Mouse (Mus musculus): ENCODE measurements around the gene 2210408I21Rik.

2210408I21Rik gene

GRCm38 (mm10) chr13:77275172-77275747 is 139.9 kb downstream of the 2210408I21Rik start:
- DNase-seq (ENCODE audit: low spot score in 2 of 2), result no peak

DNA sequence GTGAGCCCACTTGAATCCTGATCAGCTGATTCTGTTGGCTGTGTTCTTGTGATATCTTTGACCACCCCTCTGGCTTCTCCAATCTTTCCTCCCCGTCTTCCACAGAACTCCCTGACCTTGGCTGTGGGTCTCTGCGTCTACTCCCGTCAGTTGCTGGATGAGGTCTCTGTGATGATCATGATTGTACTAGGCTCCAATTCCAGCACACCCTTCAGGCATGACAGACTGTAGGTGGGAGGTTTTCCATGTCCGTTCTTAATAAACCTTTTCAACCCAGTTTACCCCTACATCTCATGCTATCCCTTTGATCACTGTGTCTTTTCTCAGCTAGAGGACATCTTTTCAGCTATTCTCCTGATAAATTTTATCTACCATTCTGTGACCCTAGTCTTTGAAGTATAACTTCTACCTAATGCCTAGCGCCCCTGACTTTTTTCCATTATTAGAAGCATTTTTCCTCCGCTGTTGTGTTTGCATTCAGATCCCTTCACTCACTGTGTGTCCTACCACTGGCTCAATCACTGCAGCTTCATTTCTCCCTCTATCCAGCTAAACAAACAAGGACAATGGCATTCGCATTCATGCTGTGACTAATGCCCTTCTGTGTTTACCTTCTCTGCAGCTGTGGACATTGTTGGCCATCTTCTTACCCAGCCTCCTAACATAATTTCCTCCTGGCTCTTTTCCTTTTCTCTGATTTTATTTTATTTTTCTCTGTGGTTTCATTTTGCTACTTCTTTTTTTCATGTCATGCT is 143.5 kb downstream of the 2210408I21Rik start:
- no peak for DNase-seq (ENCODE audit: low spot score in 2 of 2)

DNA sequence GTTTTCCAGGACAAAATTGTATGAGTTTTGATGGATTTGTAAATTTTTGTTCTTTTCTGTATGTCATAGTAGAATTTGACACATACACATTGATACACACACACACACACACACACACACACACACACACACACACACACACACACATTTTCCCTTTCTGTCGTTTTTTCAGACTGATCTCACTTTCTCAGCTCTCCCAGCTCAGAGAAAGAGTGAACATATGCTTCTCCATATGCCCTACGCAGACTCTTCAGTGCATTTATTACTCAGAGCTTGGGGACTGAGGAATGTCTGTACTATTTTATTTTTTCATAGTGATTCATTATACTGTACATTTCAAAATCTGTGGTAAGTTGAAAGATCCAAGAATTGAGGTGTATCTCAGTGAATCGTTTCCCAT is 160.2 kb downstream of the 2210408I21Rik start:
- no peak for DNase-seq (ENCODE audit: low spot score in 2 of 2)

- no peak for DNase-seq (ENCODE audit: low spot score in 2 of 2)
Observed at GRCm38 (mm10) chr13:77324101-77324500, 188.8 kb downstream of the 2210408I21Rik start.

- no peak for DNase-seq (ENCODE audit: low spot score in 2 of 2)
Observed at GRCm38 (mm10) chr13:77326174-77326959, 191.0 kb downstream of the 2210408I21Rik start.

- DNase-seq (ENCODE audit: low spot score in 2 of 2), result no peak
Observed at GRCm38 (mm10) chr13:77342097-77342496, 206.8 kb downstream of the 2210408I21Rik start.

DNA sequence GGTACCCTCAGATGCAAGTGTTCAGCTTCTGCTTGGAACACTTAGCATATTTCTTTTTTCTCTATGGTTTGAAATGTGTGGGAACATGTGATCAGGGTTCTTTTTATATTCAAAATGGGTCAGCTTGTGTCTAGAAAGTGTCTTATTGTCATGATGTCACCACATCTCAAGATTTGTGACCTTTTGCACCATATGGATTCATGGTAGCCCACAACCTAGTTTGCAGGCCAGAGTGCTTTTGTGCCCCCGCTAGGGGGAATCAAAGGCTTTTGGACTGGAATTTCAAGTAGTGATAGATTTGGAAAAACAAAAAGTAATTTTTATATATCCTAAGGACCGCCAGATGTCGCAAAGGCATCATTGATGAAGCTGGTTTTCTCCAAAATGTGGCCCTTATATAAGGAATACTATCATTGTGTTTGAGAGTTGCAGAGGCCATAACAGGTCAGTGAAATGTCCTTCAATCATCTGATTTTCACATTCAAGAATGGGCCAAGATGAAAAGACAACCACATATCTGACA is 250.2 kb downstream of the 2210408I21Rik start:
- DNase-seq (ENCODE audit: low spot score in 2 of 2), result no peak

DNA sequence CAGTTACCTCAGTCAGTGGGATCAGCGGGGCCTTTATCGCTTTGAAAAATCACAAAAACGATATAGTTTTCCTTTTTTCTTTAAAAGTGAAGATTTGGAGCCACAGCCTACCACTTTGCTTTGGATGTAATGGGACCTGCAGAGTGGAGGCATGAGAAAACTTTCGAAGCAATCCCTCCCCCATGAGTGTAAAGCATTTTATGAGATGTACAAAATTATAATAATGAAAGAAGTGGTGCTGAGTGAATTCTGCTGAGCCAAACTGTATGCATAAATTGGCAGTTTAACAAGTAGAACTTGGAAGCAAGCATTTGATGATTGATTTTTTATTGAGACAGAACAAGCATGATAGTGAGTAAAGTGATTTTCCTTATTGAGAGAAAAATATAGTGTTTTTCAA is 250.7 kb downstream of the 2210408I21Rik start:
- no peak for DNase-seq (ENCODE audit: low spot score in 2 of 2)

DNA sequence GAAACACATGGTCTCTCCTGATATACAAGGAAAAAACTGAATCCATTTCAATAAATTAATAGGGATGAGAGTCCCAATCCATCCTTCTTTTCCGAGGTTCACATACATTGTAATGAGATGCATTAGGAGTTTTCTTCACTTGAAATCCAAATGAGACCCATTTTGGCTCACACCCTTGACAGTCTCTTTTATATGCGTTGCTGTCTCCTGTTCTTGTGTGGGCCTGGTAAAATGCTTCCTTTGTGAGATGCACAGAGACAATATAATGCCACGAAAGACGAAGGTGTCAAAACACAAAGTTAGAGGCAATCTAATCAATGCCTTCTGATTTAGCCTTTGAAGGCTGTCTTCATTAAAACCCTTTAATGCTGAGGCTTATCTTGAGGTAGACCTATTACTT is 252.8 kb downstream of the 2210408I21Rik start:
- no peak for DNase-seq (ENCODE audit: low spot score in 2 of 2)

DNA sequence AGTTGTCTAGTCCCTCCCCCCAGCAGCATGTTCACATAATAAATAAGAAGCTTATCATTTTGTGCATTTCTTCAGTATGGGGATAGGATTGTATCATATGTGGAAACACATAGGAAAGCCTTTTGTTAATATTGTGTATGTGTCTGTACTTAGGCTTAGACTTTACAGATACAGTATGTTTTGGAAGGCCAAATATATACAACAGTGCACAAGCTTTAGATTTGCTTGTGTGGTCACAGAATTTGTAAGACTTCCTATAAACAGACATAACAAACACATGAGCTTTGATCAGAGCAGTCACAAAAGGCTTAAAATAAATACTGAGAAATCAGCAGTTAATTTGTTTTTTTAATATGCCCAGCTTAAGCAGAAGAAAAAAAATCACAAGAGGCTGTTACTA is 253.9 kb downstream of the 2210408I21Rik start:
- no peak for DNase-seq (ENCODE audit: low spot score in 2 of 2)

- DNase-seq (ENCODE audit: low spot score in 2 of 2), result no peak
Observed at GRCm38 (mm10) chr13:77396374-77396773, 261.0 kb downstream of the 2210408I21Rik start.

DNA sequence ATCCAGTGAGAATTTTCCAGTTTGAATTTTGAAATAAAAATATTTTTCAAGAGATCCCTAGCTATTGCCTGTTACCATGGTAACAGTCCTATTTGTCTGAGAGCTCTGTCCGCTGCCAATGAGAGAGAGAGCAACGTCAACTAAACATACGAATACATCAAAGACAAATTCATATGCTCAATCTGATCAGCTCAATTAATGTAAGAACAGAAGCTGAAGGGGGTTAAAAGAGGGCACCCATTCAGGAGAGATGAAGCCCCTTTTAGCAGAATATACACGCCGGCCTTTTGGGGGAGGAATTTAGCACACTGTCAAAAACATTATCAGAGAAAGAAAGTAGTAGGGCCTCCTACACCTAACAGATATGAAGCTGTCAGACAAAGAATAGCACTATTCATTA is 261.6 kb downstream of the 2210408I21Rik start:
- DNase-seq (ENCODE audit: low spot score in 2 of 2), result no peak

DNA sequence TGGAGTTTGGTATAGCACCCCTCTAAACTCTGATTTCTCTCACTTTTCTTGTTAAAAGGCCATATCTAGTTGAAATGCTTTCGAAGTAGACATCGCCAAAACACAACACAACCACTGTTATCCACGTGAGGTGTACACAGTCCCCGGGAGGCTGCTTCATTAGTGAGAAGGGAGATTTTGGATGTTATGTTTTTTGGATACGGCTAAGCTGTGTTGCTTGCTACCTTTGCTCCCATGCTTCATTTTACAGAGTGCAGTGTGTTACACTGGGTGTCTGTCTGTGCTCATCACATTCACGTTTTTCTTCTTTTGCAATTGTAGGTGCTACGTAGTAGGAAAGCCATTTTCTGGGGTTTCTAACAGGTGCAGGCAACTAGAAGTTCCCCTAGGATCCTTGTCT is 262.3 kb downstream of the 2210408I21Rik start:
- no peak for DNase-seq (ENCODE audit: low spot score in 2 of 2)

GRCm38 (mm10) chr13:77398477-77398876 is 263.1 kb downstream of the 2210408I21Rik start:
- DNase-seq (ENCODE audit: low spot score in 2 of 2), result no peak

- no peak for DNase-seq (ENCODE audit: low spot score in 2 of 2)
Observed at GRCm38 (mm10) chr13:77400762-77401161, 265.4 kb downstream of the 2210408I21Rik start.

GRCm38 (mm10) chr13:77408530-77408929 is 273.2 kb downstream of the 2210408I21Rik start:
- no peak for DNase-seq (ENCODE audit: low spot score in 2 of 2)

DNA sequence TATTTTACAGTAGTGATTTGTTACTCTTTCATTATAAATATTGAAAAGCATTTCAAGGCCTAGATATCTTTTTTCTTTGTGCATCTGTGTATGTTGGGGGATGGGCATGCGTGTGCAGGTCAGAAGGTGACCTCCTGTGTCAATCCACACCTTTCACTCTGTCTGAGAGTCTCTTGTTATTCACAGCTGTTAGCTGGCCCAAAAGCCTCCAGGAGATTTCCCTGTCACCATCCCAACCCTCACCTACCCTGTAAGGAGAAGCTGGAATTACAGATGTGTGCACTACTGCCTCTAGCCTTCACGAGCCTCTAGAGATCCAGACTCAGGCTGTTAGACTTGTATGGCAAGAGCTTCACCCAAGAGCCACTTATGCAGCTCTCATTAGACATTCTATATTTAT is 274.5 kb downstream of the 2210408I21Rik start:
- DNase-seq (ENCODE audit: low spot score in 2 of 2), result no peak

DNA sequence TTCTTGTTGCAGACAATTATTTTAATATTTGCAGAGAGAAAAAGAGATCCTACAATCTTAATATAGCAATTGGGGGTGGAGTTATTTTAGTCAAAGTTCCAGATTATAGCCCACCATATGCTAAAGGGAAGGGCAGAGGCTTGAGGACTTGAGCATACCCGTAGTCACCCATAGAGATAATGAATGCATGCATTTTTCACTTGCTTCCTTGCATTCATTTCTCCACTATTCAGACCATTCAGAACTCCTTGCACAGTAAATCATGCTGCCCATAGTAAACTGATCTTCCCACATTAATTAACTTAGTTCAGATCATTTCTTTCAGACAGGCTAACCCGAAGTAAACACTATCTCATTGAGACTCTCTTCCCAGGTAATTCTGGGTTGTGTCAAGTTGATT is 277.5 kb downstream of the 2210408I21Rik start:
- no peak for DNase-seq (ENCODE audit: low spot score in 2 of 2)

DNA sequence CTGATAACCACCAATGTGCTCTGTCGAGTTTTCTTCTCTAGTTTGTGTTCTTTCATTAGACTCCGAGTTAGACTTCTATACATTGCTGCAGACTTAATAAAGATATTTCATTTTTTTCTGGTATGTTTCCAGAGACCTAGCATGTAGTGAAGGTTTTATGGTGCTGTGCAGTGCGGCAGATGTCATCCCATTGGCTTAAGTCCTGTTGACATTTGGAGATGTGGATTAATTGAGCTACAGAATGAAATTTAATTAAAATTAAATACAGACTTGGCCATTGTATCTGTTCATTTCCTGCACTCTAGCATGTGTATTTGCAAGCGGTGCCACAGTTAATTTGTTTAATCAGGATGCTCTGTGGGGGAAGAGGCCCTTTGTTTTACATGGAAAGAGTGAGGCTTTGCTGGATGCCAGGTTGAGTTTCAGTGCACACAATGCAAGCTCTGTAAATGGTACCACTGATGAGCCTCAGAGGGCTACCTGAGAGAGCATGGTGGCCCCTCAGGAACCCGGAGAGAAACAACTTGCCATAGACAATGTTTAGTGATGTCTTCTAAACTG is 314.7 kb downstream of the 2210408I21Rik start:
- no peak for DNase-seq (ENCODE audit: low spot score in 2 of 2)

DNA sequence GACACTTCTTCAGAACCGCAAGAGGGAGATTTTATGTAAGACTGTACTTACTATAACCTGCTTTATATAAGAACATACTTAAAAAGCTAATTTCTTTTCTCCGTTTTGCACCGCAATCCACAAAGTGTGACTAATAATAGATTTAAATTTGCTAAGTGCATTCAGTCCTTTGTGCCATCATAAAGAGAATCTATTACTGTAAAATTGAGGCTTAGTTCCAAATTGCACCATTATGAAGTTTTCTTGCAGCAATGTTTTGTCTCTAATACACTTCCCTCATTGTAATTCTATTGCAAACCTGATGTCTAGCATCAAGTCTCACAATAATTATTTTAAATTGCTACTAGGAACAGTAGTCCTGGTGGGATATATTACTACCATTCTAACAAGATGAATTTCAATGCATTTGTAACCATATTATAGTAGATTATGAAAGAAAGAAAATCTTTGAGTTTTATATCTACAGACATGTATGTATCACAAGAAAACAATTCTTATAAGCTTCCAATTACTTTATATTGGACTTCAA is 334.8 kb downstream of the 2210408I21Rik start:
- DNase-seq (ENCODE audit: low spot score in 2 of 2), result no peak

DNA sequence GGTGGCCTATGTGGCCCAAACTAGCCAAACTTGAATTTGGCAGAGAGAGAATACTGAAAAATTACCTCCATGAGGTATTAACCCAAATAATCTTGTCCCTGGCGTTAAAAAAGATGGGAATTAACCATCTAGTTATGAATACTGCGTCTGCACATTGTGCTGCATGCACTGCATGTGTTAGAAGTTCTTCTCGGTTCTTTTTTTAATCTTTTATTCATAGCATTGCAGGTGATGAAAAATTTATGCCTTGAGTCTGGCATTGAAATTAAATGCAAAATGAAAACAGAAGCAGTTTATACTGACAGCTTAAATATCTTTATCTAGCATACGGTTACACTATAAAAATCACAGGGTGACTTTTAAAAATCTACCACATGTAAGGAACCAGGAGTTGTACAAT is 341.1 kb downstream of the 2210408I21Rik start:
- no peak for DNase-seq (ENCODE audit: low spot score in 2 of 2)

Data from spleen, postnatal 4 days (tissue).